Mouse (Mus musculus): ENCODE results near the gene Rbfox2.

Rbfox2 gene

DNA sequence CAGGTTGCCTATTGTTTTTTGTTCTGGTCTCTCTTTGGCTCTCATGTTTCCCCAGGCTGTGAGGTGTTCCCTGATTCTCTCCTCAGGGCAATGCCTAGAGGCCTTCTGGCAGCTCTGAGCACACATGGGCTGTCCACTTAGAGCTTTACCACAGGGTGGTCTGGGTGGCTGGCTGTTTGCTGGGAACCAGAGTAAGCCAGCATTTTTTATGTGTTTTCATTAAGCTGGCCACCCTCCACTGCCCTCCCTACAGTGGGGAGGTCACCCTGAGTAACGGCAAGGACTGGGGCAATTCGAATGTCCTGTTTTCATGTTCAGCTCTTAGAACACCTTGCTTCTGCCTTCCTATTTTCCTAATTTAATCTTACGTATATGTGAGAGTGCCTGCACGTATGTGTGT, 24.6 kb upstream of the Rbfox2 start:
- DNase-seq (ENCODE audit: low spot score in 2 of 2), result no peak

DNA sequence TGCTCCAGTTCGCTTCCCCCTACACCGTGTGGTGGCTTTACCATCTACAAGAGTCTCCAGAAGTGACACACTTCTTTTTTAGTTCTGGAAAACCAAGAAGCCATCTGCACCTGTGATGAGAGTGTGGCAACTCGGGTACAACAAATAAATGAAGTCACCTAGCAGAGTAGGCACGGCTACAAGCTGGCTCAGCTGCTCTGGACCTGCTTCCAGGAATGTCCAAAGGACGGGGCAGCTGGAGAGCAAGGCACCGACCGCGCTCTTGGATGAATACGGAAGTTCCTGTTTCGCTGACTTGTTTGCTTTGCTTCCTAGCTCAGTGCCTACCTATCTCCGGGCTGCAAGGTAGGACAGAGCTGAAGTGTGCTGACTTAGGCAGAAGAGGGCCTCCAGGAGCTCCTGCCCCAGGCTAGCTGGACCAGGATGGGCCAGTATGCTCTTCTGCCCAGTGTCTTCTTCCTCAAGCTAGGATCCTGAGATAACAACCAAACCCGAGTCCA, 22.9 kb upstream of the Rbfox2 start:
- no peak for DNase-seq (ENCODE audit: low spot score in 2 of 2)

GRCm38 (mm10) chr15:77326361-77326760, 19.6 kb upstream of the Rbfox2 start:
- DNase-seq (ENCODE audit: low spot score in 2 of 2), result no peak

DNA sequence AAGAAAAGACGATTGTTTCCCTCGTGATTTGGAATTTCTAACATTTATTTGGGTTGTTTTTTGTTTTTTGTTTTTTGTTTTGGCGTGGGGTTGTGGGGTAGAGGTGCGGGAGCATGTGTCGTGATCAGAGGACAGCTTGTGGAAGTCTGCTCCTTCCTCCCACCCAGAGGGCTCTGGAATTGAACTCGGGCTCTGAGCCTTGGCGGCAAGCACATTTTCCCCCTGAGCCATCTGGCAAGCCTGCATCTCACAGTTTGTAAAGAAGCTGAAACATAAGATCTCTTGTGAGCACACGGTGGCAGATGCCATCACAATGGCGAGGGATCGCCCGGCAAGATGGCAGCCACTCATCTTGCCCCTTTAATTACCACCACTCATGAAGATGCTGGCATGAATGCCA, 17.6 kb upstream of the Rbfox2 start:
- no peak for DNase-seq (ENCODE audit: low spot score in 2 of 2)

DNA sequence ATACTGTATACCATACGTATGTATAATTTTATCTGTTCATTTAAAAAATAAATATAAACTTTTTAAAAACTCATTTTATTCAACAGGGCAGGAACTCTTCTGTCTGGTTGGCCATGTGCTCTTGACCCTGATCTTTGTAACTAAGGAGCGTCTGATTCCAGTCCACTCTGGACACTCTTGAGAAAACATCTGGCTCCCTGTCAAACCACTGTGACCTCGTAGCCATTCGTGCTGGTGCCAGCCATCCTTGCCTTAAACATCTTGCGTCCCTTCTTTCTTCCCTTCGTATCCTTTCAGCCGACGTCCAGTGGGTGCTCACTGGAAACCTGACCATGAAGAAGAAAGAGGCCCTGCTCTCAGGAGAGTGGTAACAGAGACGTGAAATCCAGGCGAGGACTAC, 16.4 kb upstream of the Rbfox2 start:
- no peak for DNase-seq (ENCODE audit: low spot score in 2 of 2)

- no peak for DNase-seq (ENCODE audit: low spot score in 2 of 2)
Observed at GRCm38 (mm10) chr15:77313701-77314100, 6.9 kb upstream of the Rbfox2 start.

DNA sequence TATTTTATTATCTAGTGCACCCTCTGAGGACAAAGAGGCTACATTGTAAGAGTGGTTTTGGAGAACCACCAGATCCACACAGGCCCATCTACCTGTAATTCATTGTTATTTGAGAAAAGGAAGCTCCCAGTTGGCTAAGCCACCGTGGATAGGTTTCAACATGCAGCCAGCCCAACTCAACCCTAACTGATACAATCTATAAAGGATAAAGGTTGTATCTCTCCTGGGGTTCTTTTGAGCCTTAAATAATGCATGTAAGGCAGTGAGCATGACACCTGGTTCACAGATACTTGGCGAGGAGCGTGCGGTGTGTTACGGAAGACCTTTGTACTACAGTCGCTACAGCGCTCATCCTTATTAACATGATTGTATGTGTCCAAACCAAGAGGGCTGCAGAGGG, 6.0 kb upstream of the Rbfox2 start:
- DNase-seq (ENCODE audit: low spot score in 2 of 2), result no peak

- no peak for DNase-seq (ENCODE audit: low spot score in 2 of 2)
Observed at GRCm38 (mm10) chr15:77307767-77308495, 1.1 kb upstream of the Rbfox2 start.

DNA sequence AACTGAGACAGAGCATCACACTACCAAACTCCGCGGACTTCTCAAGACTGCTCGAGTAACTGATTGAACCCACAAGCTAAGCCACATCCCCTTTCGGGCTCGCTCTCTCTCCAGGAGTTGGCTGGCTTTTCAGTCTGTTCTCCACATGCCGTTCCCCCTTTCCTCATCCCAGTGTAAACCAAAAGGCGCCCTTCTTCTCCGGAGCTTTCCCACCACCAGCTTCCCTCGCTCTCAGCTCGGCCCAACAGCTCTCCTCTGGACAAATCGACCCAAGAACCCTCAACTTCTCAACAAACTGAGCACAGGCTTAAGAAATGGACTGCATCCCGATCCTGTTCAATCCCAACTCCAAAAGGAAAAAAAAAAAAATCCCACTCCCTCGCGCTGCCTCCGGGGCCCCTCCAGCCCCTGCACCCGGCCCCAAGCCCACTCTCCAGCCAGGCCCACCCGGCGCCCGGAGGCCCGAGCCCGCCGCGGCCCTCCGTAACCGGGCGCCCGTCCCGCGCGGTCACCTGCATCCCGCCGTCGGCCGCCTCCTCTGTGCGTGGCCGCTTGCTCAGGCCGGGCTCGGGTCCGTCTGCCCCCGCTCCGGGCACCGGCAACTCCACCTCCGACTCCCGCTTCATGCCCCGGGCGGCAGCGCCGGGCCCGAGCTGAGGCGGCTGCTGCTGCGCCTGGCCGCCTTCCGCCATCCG, 805 bp downstream of the Rbfox2 start:
- no peak for DNase-seq (ENCODE audit: low spot score in 2 of 2)

DNA sequence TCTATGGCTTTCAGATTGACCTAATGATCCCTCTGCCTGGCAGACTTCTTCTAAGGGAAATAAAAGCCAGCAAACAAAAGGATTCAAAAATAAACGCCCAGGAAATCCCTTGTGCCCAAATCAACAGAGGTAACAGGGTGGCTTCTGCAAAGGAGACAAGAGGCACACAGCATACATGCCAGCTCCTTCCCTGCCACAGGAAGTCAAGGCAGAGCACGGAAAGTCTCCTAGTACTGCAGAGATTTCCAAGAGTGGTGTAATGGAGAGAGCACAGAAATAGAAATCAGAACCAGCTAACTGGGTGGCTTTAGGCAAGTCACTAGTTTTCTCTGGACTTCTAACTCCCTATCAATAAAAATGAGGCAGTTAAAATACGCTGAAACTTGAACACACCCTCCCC, 1.8 kb downstream of the Rbfox2 start:
- no peak for DNase-seq (ENCODE audit: low spot score in 2 of 2)

DNA sequence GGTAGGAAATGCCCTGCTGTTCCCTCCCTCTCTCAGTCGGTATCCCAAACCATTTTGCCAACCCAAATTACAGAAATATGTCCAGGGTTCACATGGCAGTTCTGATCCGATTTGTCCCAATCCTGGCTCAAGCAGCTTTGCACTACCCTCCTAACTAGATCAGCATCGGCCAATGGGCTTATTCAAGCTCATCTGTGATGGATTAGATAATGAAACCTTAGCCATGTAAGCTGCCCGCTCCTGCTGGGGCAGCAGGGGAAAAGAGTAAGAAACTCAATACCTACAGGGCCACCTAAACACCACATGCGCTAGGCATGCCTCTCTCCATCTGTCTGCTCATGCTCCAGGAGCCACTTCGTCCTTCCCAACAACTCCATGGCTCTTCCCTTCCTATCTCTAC, 5.7 kb downstream of the Rbfox2 start:
- DNase-seq (ENCODE audit: low spot score in 2 of 2), result no peak

DNA sequence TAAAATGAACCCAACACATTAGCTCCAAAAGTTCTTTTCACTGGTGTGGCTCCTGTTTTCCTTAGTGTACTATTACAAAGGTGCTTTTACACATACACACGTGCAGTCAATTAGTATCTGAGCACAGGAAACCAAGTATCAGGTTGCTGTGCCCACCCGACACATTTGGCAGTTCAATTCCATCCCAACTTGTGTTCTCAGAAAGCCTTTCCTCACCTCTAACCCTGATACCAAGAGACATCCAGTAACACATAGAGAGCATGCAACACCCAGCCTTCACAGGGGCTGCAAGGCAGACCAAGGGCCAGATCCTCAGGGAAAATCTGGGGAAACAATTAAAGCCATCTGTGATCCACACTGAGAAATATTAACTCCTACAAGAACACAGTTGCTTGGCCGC, 8.2 kb downstream of the Rbfox2 start:
- no peak for DNase-seq (ENCODE audit: low spot score in 2 of 2)

- DNase-seq (ENCODE audit: low spot score in 2 of 2), result no peak
Observed at GRCm38 (mm10) chr15:77296635-77297034, 10.2 kb downstream of the Rbfox2 start.

DNA sequence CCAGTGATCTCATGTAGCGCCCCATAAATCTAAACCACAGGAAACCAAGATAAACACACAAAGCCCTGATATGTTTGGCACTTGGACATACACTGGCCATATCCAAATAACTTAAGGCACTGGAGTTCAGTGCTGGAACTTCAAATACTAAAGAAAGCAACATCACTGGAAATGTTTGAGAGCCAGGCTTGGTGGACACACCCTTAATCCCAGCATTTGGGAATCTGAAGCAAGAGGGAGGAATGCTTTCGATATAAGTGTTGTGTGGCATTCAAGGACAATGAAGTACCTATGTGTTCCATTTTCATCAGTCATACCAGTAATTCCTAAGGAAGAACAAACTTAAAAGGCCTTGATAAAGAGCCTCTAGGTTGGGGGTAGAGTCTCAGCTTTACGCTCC, 13.3 kb downstream of the Rbfox2 start:
- no peak for DNase-seq (ENCODE audit: low spot score in 2 of 2)

- DNase-seq (ENCODE audit: low spot score in 2 of 2), result no peak
Observed at GRCm38 (mm10) chr15:77292381-77292780, 14.4 kb downstream of the Rbfox2 start.

GRCm38 (mm10) chr15:77291471-77291870, 15.3 kb downstream of the Rbfox2 start:
- no peak for DNase-seq (ENCODE audit: low spot score in 2 of 2)

DNA sequence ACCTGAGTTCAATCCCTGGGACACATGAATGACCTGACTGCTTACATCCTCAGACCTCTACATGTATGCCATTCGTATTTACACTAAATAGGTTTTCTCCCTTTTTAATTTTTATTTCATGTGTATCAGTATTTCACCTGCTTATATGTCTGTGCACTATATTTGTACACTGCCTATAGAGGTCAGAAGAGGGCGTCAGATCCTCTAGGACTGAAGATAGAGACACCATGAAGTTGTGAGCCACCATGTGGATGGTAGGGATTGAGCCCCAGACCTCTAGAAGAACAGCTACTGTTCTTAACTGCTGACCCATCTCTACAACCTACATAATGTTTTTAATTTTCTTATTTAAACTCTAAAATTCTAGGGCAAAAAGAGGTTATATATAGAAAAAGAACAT, 16.5 kb downstream of the Rbfox2 start:
- no peak for DNase-seq (ENCODE audit: low spot score in 2 of 2)

DNA sequence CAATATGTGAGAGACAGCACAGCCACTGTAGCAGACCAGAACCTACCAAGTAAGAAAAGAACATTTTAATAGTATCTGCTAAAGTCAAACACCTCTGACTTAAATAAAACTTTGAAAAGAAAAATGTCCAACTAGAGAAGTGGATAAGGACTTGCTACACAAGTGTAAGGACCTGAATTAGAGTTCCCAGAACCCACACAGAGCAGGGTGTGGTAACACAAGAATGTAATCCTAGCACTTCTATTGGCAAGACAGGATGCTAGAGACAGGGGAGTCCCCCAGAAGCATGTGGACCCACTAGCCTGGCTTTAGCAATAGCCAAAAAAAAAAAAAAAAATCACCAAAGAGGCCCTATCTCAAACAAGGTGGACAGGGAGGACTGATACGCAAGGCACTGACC, 26.7 kb downstream of the Rbfox2 start:
- no peak for DNase-seq (ENCODE audit: low spot score in 2 of 2)

DNA sequence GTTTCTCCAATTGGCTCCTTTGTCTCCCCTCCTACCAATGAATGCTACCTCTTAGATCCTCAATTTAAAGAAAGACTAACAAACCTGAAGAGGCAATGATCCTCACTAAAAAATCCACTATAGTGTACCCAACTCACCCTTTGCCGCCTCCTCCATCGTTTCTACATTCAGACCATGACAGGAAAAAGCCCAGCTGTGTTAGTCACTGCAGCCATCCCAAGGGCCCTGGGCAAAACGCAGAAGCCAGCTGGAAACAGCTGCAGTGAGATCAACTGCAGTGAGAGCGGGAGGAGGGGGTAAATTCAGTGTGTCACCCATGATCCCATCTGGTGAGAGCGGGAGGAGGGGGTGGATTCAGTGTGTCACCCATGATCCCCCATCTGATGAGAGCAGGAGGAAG, 28.0 kb downstream of the Rbfox2 start:
- no peak for DNase-seq (ENCODE audit: low spot score in 2 of 2)

GRCm38 (mm10) chr15:77276838-77277725, 29.7 kb downstream of the Rbfox2 start:
- no peak for DNase-seq (ENCODE audit: low spot score in 2 of 2)

DNA sequence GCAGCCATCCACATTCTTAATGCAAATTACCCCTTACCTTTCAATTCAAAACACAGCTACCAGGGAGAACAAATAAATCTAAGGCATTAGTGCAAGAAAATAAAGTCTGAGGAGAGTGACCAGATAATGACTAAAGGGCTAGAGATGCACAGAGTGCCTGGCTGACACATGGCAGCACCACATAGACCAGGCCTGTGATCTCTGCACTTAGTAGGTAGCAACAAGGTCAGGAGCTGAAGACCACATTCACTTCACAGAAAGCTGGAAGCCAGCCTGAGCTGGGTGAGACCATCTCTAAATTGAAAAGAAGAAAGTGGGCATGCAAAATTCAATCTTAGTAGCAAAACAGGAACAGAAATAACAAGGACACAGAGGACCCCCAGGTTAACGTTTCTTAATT, 30.5 kb downstream of the Rbfox2 start:
- DNase-seq (ENCODE audit: low spot score in 2 of 2), result no peak

GRCm38 (mm10) chr15:77275572-77275971, 31.2 kb downstream of the Rbfox2 start:
- DNase-seq (ENCODE audit: low spot score in 2 of 2), result no peak

All from spleen, postnatal 4 days (tissue).